Mouse (Mus musculus) layer of hippocampus, adult 2 months (tissue): ENCODE measurements at regions not wholly inside any gene's neighbourhood (a gene's known extent, or its start where the extent isn't known, plus 50 kb on each side); places are given as distances from the start of the nearest gene placed in this dataset.
"Not testable (repeated sequence)": the region's sequence is repeated elsewhere in the genome, so short reads cannot be mapped to it uniquely, and the experiment has no call there.

ENCODE experiments used
- DNase-seq, 2 experiments: peaks; one replicate each; pipeline ENCODE4 v3.0.0; 2022; ENCODE audit warnings: low spot score in 2 of 2
- H3K27ac ChIP-seq: fragments of 200-600 bp; 2 replicates; pipeline ENCODE4 v1.8.1; 2022
- H3K4me3 ChIP-seq: fragments of 200-600 bp; 2 replicates; pipeline ENCODE4 v1.8.1; 2022; ENCODE audit warnings: mild to moderate bottlenecking
- CTCF ChIP-seq: fragments of 200-600 bp; conservative IDR thresholded peaks from 2 replicates; pipeline ENCODE4 v1.8.1; 2022; ENCODE audit warnings: antibody characterized with exemption, mild to moderate bottlenecking, moderate library complexity

DNA sequence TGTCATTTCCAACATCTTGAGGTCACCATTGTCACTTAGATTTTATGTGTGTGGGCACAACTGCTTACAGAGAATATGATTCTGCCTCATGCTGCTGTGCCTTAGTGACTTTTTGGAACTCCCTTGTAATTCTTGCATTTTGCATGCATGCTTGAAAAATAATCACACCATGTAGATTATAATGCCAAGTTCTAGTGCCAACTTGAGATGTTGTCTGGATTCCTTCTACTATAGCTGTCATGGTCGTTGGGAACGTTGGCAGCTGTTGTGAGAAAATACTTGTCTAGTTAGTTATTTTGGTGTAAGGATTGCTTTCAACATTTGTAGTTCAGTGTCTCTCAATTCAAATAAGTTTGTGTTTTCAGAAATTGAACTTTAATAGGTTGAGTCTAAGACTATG, 365.6 kb upstream of the Nectin3 start:
- Histone ChIP-seq H3K27ac (no peak overlapping the region), H3K4me3 (no peak overlapping the region)
- TF ChIP-seq CTCF, result no peak
- no peak for DNase-seq

DNA sequence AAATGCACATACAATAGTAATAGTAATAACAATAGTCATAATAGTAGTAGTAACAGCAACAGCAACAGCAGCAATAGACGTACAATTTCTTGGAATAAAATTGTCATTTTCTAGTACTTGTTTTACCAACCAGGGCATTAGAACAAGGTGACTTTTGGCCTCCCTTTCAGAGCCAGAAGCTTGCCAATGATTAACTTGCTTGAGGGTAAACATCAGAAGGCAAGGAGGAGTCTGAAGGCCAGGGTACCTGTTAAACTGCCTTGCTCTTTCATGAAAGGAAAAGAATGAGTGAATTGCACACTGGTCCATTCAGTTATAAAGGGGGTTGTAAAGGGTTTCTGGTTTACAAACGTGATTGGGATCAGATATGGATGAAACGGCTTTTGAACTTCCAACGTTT, 351.2 kb upstream of the Nectin3 start:
- Histone ChIP-seq H3K4me3 (no peak overlapping the region), H3K27ac (no peak overlapping the region)
- no peak for DNase-seq
- TF ChIP-seq CTCF, result no peak

DNA sequence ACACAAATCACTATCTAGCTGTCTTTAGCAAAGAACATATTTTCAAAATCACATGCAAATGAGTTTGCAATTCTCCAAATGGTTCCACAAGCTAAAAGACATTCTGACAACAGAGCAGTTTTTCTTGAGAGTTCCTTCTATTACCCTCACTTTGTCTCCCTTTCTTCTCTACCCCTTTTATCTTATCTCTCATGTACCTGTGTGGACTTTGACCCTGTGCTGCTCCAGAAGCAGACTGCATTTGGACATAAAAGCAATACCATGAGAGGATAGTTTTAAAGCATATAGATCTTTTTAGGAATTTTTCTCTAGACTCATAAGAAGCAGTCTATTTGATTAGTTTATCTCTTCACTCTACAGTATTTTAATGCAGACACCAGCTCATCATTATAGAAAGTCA, 350.4 kb upstream of the Nectin3 start:
- no peak for DNase-seq
- no peak for TF ChIP-seq CTCF
- H3K4me3 ChIP-seq, result no peak overlapping the region
- H3K27ac ChIP-seq, result no peak overlapping the region

DNA sequence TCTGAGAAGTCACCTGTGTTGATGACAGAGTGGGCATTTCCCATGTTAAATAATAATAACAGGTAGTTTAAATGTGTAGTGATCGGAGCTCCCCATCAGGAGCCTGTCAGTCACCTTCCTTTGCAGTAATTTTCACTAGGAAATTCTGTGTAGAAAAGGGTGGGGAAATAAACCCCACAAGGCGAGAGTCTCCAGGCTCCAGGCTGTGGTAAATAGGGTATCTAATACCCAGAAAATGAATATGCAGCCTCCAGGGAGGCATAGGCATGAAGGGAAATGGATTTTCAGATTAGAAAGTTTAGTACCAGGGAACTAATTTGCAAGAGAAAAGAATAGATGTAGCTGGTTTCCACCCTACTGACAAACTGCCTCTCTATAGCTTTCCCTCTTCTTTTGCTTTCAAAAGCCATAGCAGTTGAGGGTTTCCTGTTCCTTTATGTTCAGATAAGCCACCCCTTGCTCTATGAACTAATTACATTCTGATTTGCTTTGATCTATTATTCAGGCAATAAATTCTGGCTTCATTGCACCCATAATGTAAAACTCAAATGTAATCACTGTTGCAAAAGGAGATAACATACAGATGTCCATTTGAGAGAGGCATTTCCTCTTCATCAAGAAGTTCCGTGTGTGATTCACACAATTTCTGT, 349.5 kb upstream of the Nectin3 start:
- Histone ChIP-seq H3K27ac (no peak overlapping the region), H3K4me3 (no peak overlapping the region)
- DNase-seq, result no peak
- TF ChIP-seq CTCF, result no peak

DNA sequence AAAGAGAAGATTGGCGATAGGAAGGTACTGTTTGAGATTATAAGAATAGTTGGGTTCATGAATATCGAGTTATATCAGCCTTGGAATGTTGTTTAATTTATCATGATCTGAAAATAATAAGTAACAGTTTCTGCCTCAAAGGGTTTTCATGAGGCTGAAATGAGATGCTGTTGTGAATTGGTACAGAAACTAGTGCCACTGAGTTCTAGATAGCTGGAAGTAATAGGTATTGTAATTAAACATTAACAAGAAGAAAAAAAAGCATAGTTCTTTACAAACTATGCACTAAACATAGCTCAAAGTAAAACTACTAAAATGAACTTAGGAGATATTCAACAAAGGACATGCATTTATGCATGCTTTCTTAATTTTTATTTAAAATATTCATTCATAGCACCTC, 342.9 kb upstream of the Nectin3 start:
- no peak overlapping the region for H3K27ac ChIP-seq
- DNase-seq, result no peak
- no peak for TF ChIP-seq CTCF
- H3K4me3 ChIP-seq, result no peak overlapping the region

DNA sequence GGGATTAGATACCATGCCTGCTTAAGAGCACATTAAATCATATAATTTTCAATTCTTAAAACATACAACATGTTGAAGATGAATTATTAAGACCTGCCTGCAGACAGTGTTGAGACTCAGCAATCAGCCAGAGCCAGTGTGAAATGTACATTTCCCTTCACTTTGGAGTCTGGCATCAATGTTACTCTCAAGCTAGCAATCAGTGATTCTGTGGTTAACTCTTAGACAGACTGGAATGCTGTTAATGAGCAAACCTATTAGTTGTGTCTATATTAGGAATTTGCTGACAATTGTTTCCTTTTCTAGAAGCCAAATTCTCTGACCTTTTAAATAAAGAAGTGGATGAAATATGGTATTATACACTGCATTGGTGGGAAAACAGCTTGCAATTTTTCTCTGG, 342.4 kb upstream of the Nectin3 start:
- H3K27ac ChIP-seq, result no peak overlapping the region
- no peak for TF ChIP-seq CTCF
- no peak for DNase-seq
- no peak overlapping the region for H3K4me3 ChIP-seq

DNA sequence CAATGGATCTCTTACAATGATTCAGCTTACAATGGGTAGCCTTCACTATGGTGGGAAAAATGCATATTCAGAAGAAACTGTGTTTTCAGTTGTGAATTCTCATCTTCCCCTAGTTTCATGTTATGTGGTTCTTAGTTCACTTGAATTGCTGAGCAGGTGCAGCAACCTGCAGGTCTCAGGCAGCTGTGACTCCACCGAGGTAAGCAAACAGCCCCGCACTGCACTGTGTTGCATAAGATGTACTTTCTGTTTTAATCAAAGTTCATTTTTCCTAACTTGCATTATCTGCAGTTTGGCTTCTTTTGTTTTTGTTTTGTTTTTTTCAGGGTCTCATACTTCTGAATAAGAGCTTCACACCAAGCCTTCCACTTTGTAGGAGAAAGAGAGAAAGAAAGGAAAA, 326.8 kb upstream of the Nectin3 start:
- DNase-seq, result no peak
- no peak for TF ChIP-seq CTCF
- Histone ChIP-seq H3K27ac (no peak overlapping the region), H3K4me3 (no peak overlapping the region)

DNA sequence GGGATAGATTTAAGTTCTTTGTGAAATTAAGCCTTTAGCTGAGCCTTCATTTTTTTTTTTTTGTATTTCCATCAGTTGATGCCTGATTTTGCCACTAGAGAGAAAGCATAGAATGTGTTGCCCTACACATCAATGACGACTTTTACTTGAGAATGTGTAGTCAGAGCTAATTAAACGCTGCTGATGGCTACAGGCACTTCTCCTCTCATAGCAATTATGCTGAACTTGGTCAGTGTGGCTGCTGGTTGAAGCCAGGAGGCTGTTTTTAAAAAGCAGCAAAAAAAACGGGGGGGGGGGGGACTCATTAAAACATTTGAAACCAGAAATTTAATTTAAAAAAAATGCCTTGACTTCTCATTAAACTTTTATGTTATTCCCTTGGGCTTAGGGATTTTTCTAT, 324.4 kb upstream of the Nectin3 start:
- Histone ChIP-seq H3K27ac (no peak overlapping the region), H3K4me3 (no peak overlapping the region)
- no peak for TF ChIP-seq CTCF
- DNase-seq, result no peak

DNA sequence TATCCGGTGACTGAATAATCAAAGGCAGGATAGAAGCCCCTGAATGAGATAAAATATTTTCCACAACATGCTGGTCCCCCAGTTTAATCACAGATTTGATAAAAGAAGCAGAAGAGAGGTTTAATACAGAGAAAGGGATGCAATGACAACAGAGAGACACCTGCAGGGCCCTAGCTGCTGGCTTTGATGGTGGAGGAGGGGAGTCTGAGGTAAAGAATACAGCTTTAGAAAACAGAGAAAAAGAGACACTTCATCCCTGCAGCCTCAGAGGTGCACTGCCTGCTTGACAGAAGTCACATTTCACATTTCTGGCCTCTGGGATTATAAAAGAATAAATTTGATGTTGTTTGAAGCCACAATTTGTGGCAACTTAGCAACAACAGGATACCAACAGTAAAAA, 319.9 kb upstream of the Nectin3 start:
- Histone ChIP-seq H3K4me3 (no peak overlapping the region), H3K27ac (no peak overlapping the region)
- DNase-seq, result no peak
- no peak for TF ChIP-seq CTCF

DNA sequence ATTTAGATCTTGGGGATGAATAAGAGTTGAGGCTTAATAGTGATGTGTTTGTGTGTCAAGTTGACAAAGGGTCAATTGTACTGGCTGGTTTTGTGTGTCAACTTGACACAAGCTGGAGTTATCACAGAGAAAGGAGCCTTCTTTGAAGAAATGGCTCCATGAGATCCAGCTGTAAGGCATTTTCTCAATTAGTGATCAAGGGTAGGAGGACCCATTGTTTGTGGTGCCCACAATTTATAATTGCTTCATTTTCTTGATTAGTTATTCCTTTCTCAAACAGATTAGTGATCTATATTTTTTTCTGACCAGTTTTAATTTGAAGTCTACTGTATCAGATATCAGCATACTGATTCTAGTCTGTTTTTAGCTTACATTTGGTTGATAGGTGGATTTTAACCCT, 313.5 kb upstream of the Nectin3 start:
- not testable (repeated sequence) for DNase-seq, H3K4me3 ChIP-seq, H3K27ac ChIP-seq

DNA sequence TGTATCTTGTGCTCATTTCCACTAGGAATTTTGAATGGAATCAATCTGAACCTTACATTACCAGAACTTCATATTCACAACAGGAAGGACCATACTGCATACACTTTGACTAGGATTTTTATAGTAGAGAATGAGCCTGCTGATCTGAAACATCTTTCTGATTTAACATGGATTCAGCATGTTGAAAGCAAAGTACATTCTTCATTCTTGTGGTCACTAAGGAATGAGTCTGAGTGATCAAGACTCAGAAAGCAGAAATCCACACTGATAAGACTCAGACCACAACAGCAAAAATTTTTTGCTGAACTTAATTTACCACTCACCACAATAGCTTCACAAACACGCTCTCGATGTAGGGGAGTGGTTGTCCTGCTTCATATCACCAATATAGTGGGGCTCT, 309.2 kb upstream of the Nectin3 start:
- no peak overlapping the region for H3K27ac ChIP-seq
- no peak for TF ChIP-seq CTCF
- no peak overlapping the region for H3K4me3 ChIP-seq
- no peak for DNase-seq

DNA sequence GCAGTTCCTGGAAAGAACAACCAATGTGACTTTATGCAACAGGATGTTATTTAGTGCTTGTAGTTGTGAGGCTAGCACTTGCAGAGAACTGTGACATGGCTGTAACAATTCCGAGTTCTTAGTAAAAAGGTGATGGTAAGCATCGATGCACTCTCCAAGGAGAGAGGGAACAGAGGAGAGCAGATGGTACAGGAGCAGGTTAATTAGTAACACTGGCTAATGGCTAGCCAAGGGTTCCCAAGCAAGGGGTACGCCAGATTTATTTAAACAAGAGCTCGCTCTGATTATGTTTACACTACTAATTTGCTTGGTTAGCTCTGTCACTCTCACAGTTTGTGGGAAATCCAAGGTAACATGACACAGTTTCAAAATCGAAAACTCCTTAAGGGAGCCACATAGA, 278.0 kb upstream of the Nectin3 start:
- no peak overlapping the region for H3K4me3 ChIP-seq
- DNase-seq, result no peak
- no peak overlapping the region for H3K27ac ChIP-seq
- no peak for TF ChIP-seq CTCF

DNA sequence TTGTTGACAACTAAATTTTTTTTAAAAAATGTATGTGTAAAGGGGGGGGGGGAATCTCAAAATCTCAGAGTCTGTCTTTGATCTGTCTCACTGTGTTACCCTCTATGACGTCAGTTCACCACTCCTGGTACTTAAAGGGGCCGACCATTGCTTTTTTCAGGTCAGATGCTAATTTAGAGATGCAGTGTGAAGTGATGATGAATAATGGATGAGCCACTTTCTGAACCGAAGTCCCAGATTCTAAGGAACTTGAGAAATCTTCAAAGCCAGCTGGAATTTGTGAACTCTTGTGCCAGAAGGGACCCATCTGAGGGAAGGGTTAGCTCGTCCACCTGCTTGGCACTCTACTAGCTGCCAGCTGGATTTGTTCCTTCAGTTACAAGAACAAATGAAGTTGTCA, 271.1 kb upstream of the Nectin3 start:
- Histone ChIP-seq H3K4me3 (no peak overlapping the region), H3K27ac (no peak overlapping the region)
- no peak for DNase-seq
- TF ChIP-seq CTCF, result no peak

DNA sequence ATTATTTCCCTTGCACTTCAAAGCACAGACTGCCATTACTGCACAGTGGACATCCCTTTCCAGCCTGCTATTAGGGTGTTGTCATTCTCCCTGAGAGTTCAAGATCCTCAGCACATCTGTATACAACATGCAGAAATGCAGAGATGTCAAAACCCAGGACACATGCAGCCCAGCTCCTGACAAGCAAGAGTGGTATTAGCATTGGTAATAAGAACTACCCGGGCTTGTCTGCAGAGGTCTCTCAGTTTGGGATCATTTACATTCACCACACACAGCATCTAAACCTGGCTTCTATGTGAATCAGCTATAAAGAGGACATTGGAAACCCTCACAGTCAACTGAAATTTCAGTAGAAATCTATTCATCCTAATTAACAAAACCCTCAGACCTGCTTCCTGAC, 270.1 kb upstream of the Nectin3 start:
- no peak for DNase-seq
- no peak overlapping the region for H3K27ac ChIP-seq
- no peak overlapping the region for H3K4me3 ChIP-seq
- no peak for TF ChIP-seq CTCF

DNA sequence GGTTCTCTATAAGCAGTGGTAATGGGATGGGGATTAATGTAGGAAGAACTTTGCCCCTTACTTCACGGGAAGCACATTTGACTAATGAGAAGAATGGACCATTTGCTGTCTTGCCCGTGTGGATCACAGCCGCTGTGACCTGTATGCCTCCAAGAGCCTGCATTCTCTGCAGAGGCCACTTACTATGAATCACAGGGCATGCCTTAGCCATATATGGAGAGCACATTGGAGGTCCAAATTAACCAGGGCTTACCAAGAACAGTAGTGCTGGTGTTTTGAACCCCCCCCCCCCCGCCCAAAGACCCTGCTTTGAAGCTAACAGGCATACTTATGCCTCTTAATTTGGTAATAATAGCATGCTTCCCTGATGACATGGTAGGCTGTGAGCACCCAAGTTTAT, 236.8 kb upstream of the Nectin3 start:
- TF ChIP-seq CTCF, result no peak
- DNase-seq, result no peak
- no peak overlapping the region for H3K27ac ChIP-seq
- H3K4me3 ChIP-seq, result no peak overlapping the region
